Mouse (Mus musculus) C2C12 (cell line): ENCODE data around the gene Ap2a1.

Experiments
- CEBPB ChIP-seq: IDR thresholded peaks from one replicate; pipeline ENCODE4 v1.6.1; 2011; ENCODE audit warnings: low read depth, mild to moderate bottlenecking, control low read depth, moderate library complexity
- CTCF ChIP-seq: IDR thresholded peaks from one replicate; pipeline ENCODE4 v1.5.1; 2011; ENCODE audit not compliant: control insufficient read depth, insufficient read depth, insufficient read length
- FOSL1 ChIP-seq: IDR thresholded peaks from one replicate; pipeline ENCODE4 v1.8.0; 2011; ENCODE audit warnings: mild to moderate bottlenecking, low read length; ENCODE audit not compliant: poor library complexity, insufficient read depth, severe bottlenecking
- MAX ChIP-seq: IDR thresholded peaks from one replicate; pipeline ENCODE4 v1.6.1; 2011; ENCODE audit warnings: mild to moderate bottlenecking, control low read depth
- MYOD1 ChIP-seq: IDR thresholded peaks from one replicate; pipeline ENCODE4 v1.6.1; 2011; ENCODE audit warnings: low read depth; ENCODE audit not compliant: control insufficient read depth, insufficient read length
- MYOG ChIP-seq: IDR thresholded peaks from one replicate; pipeline ENCODE4 v1.6.1; 2011; ENCODE audit not compliant: control insufficient read depth, insufficient read length; ENCODE audit errors: extremely low read depth
- USF1 ChIP-seq: IDR thresholded peaks from one replicate; pipeline ENCODE4 v1.6.1; 2011; ENCODE audit warnings: low read depth, mild to moderate bottlenecking, control low read depth, moderate library complexity

GRCm38 (mm10) chr7:44884637-44885036, 44.7 kb downstream of the Ap2a1 start:
- TF ChIP-seq CTCF = no peak
- TF ChIP-seq MYOG = no peak
- TF ChIP-seq MAX = no peak
- TF ChIP-seq MYOD1 = no peak
- no peak for TF ChIP-seq FOSL1
- TF ChIP-seq USF1 = no peak
- no peak for TF ChIP-seq CEBPB
